Mouse (Mus musculus): ENCODE data around the gene Jup.

Jup gene

GRCm38 (mm10) chr11:100320172-100320630 lies 77.4 kb downstream of the Jup start:
- WGBS: 0% methylated on average over 40 of the region's 40 CpGs

- WGBS: under 1% methylated on average over 58 of the region's 58 CpGs
Observed at GRCm38 (mm10) chr11:100319492-100320171, 77.9 kb downstream of the Jup start, which contains the start of gene Eif1. Gene Eif1, plus strand, starts transcription at chr11:100319885.
